Mouse (Mus musculus) midbrain, embryonic 16.5 days (tissue): ENCODE data around the gene Abcd2. TPM values are rescaled to one million over a fixed set of nuclear protein-coding genes. Genes with fewer than 3 reads are reported as not detected.

ENCODE experiments used
- ATAC-seq: fragments of 200-750 bp; cut with Nextera tagmentation; 2 replicates; pipeline ENCODE4 v1.8.0; 2017; ENCODE audit warnings: moderate TSS enrichment
- H3K27ac ChIP-seq: fragments of 300-500 bp; sonication (generic); 2 replicates; pipeline ENCODE4 v1.5.1; 2014; ENCODE audit warnings: mild to moderate bottlenecking, low read length, mixed read lengths
- H3K27me3 ChIP-seq: fragments of 300-500 bp; sonication (generic); 2 replicates; pipeline ENCODE4 v1.6.1; 2014; ENCODE audit warnings: low read depth, low read length, mixed read lengths; ENCODE audit not compliant: control insufficient read depth, insufficient read depth
- H3K36me3 ChIP-seq: fragments of 300-500 bp; sonication (generic); 2 replicates; pipeline ENCODE4 v1.6.1; 2014; ENCODE audit warnings: mild to moderate bottlenecking, low read length, moderate library complexity, mixed read lengths; ENCODE audit not compliant: control insufficient read depth, insufficient read depth
- H3K4me1 ChIP-seq: fragments of 300-500 bp; sonication (generic); 2 replicates; pipeline ENCODE4 v1.6.1; 2014; ENCODE audit warnings: mild to moderate bottlenecking, low read length, mixed read lengths; ENCODE audit not compliant: control insufficient read depth, insufficient read depth
- H3K4me2 ChIP-seq: fragments of 300-500 bp; sonication (generic); 2 replicates; pipeline ENCODE4 v1.6.1; 2014; ENCODE audit warnings: mild to moderate bottlenecking, low read length, mixed read lengths
- H3K4me3 ChIP-seq: fragments of 300-500 bp; sonication (generic); 2 replicates; pipeline ENCODE4 v1.5.1; 2014; ENCODE audit warnings: low read depth, mild to moderate bottlenecking, low read length, moderate library complexity, mixed read lengths
- H3K9ac ChIP-seq: fragments of 300-500 bp; sonication (generic); 2 replicates; pipeline ENCODE4 v1.6.1; 2014; ENCODE audit warnings: low read depth, low read length, mixed read lengths
- H3K9me3 ChIP-seq: fragments of 300-500 bp; sonication (generic); replicated peaks from 2 replicates; pipeline ENCODE4 v1.6.1; 2014; ENCODE audit warnings: mild to moderate bottlenecking, low read length, mixed read lengths; ENCODE audit not compliant: control insufficient read depth, poor library complexity, severe bottlenecking
- WGBS: fragments of 180-500 bp; shearing (Covaris S2); extraction: QIAGEN DNeasy Blood & Tissue Kit; methylation state at CpG from one replicate; pipeline ENCODE4 v1.1.7; 2014; 5-methylcytosine and 5-hydroxymethylcytosine counted together
- polyA plus RNA-seq: library from polyadenylated mRNA; unstranded; fragments of >200 nt; fragmentation: Nextera tagmentation; extraction: Ambion mirVana; gene quantifications from 2 replicates; pipeline ENCODE4 v1.2.1, GENCODE M21; 2015

The Abcd2 gene
- polyA plus RNA-seq, 1 experiment from 2014 or later, result 6.2 TPM

GRCm38 (mm10) chr15:91190519-91191207 lies 936 bp downstream of the Abcd2 start:
- peak overlapping the region; percentile 72 for H3K4me2 ChIP-seq
- H3K9me3 ChIP-seq, result no peaks in the 10 kb centered on the region
- H3K27me3 ChIP-seq, result no peaks in the 10 kb centered on the region
- peak overlapping the region; percentile 50 for H3K4me3 ChIP-seq
- peak overlapping the region; percentile 73; the same call in 1 of the 2 replicates for H3K27ac ChIP-seq
- WGBS, result 10% methylated on average over 17 of the region's 17 CpGs
- H3K36me3 ChIP-seq, result no peaks in the 10 kb centered on the region
- no peak for ATAC-seq
- peak overlapping the region; percentile 47 for H3K9ac ChIP-seq
- H3K4me1 ChIP-seq, result peaks cover 9% of the 10 kb centered on the region

- WGBS, result 9% methylated on average over 4 of the region's 4 CpGs
- no peak overlapping the region for H3K9ac ChIP-seq
- peak overlapping the region; percentile 72 for H3K4me2 ChIP-seq
- no peaks in the 10 kb centered on the region for H3K9me3 ChIP-seq
- H3K4me1 ChIP-seq, result peaks cover 9% of the 10 kb centered on the region
- H3K27me3 ChIP-seq, result no peaks in the 10 kb centered on the region
- H3K27ac ChIP-seq, result no peak overlapping the region
- ATAC-seq, result no peak
- peak overlapping the region; percentile 50 for H3K4me3 ChIP-seq
- no peaks in the 10 kb centered on the region for H3K36me3 ChIP-seq
Observed at GRCm38 (mm10) chr15:91190026-91190425, 1.6 kb downstream of the Abcd2 start.

GRCm38 (mm10) chr15:91186358-91186757 lies 5.2 kb downstream of the Abcd2 start:
- no peak for ATAC-seq
- no peaks in the 10 kb centered on the region for H3K9me3 ChIP-seq
- no peaks in the 10 kb centered on the region for H3K36me3 ChIP-seq
- no peak overlapping the region for H3K9ac ChIP-seq
- H3K4me2 ChIP-seq, result no peak overlapping the region
- no peaks in the 10 kb centered on the region for H3K27me3 ChIP-seq
- peaks cover 9% of the 10 kb centered on the region for H3K4me1 ChIP-seq
- no peak overlapping the region for H3K27ac ChIP-seq
- no peak overlapping the region for H3K4me3 ChIP-seq
- 79% methylated on average over 6 of the region's 6 CpGs for WGBS

GRCm38 (mm10) chr15:91179911-91180622 lies 11.5 kb downstream of the Abcd2 start:
- no peaks in the 10 kb centered on the region for H3K27me3 ChIP-seq
- no peak overlapping the region for H3K9ac ChIP-seq
- no peak overlapping the region for H3K4me2 ChIP-seq
- no peak overlapping the region for H3K27ac ChIP-seq
- no peak for ATAC-seq
- H3K4me3 ChIP-seq, result no peak overlapping the region
- no peaks in the 10 kb centered on the region for H3K9me3 ChIP-seq
- WGBS, result 43% methylated on average over 15 of the region's 15 CpGs
- H3K4me1 ChIP-seq, result no peaks in the 10 kb centered on the region; the same call in 1 of the 2 replicates
- H3K36me3 ChIP-seq, result no peaks in the 10 kb centered on the region

GRCm38 (mm10) chr15:91178656-91179314 lies 12.8 kb downstream of the Abcd2 start:
- WGBS, result 92% methylated on average over 9 of the region's 9 CpGs
- Histone ChIP-seq H3K4me1 (no peaks in the 10 kb centered on the region; the same call in 1 of the 2 replicates), H3K36me3 (no peaks in the 10 kb centered on the region), H3K27ac (no peak overlapping the region), H3K9ac (no peak overlapping the region), H3K4me3 (no peak overlapping the region), H3K27me3 (no peaks in the 10 kb centered on the region), H3K4me2 (no peak overlapping the region), H3K9me3 (no peaks in the 10 kb centered on the region)
- no peak for ATAC-seq

GRCm38 (mm10) chr15:91172193-91172592 lies 19.4 kb downstream of the Abcd2 start:
- no peaks in the 10 kb centered on the region for H3K27me3 ChIP-seq
- H3K36me3 ChIP-seq, result no peaks in the 10 kb centered on the region
- H3K4me1 ChIP-seq, result no peaks in the 10 kb centered on the region
- no peak overlapping the region for H3K4me2 ChIP-seq
- H3K9me3 ChIP-seq, result no peaks in the 10 kb centered on the region
- WGBS, result 77% methylated on average over 4 of the region's 4 CpGs
- no peak for ATAC-seq
- no peak overlapping the region for H3K9ac ChIP-seq
- no peak overlapping the region for H3K4me3 ChIP-seq
- H3K27ac ChIP-seq, result no peak overlapping the region

- Histone ChIP-seq H3K27ac (no peak overlapping the region), H3K27me3 (no peaks in the 10 kb centered on the region), H3K4me1 (no peaks in the 10 kb centered on the region), H3K9me3 (no peaks in the 10 kb centered on the region), H3K36me3 (no peaks in the 10 kb centered on the region), H3K4me3 (no peak overlapping the region), H3K4me2 (no peak overlapping the region), H3K9ac (no peak overlapping the region)
- 79% methylated on average over 4 of the region's 4 CpGs for WGBS
- no peak for ATAC-seq
Observed at GRCm38 (mm10) chr15:91171332-91171731, 20.3 kb downstream of the Abcd2 start.

- ATAC-seq, result no peak
- Histone ChIP-seq H3K9me3 (no peaks in the 10 kb centered on the region), H3K4me2 (no peak overlapping the region), H3K27ac (no peak overlapping the region), H3K36me3 (no peaks in the 10 kb centered on the region), H3K4me3 (no peak overlapping the region), H3K4me1 (no peaks in the 10 kb centered on the region), H3K27me3 (no peaks in the 10 kb centered on the region), H3K9ac (no peak overlapping the region)
- WGBS, result 53% methylated on average over 9 of the region's 9 CpGs
Observed at GRCm38 (mm10) chr15:91170602-91171328, 20.8 kb downstream of the Abcd2 start.
